ENCODE assay signal across 27 mouse cellular contexts in genomic region chr2:3361067-3361466, GRCm38 (mm10). TPM values are rescaled to one million over a fixed set of nuclear protein-coding genes. Genes with fewer than 3 reads are reported as not detected.
DNase-seq lines count a peak whose midpoint lies in the region; ATAC-seq and TF ChIP-seq lines count a peak whose summit lies in the region.
"Had no signal": no experiment of that assay in that cellular context is flagged by ENCODE, and none has a peak within 500 bp of the region (broad histone marks: within the 10 kb centered on the region; RNA-seq: fewer than 3 reads in every experiment).

No protein-coding gene starts in this region.

- H3K4me3 ChIP-seq in forebrain, postnatal 0 days (ENCODE audit: low read depth, low read length): no peak overlapping the region
- H3K4me3 ChIP-seq in forebrain, embryonic 13.5 days: no peak overlapping the region
- H3K4me3 ChIP-seq in layer of hippocampus, adult 2 months: no peak overlapping the region
- H3K4me3 ChIP-seq in MEL (ENCODE audit: control insufficient read depth in 1 of 2, insufficient read depth in 1 of 2, low read depth in 2 of 2, low read length in 2 of 2): no peak overlapping the region

- no peak for TF ChIP-seq POLR2A in MEL (IDR thresholded peaks at IDR 0.05; ENCODE audit: control insufficient read depth in 1 of 2, insufficient read depth in 1 of 2, low read depth in 1 of 2, low read length in 2 of 2, poor library complexity in 1 of 2)

- no peaks in the 10 kb centered on the region for H3K9me3 ChIP-seq in forebrain, postnatal 0 days (ENCODE audit: low read length)
- H3K9me3 ChIP-seq in forebrain, embryonic 13.5 days (replicated peaks): no peaks in the 10 kb centered on the region
- no peaks in the 10 kb centered on the region for H3K9me3 ChIP-seq in MEL (replicated peaks; ENCODE audit: insufficient read depth, low read length)
- H3K9me3 ChIP-seq: G1E had no signal

- H3K36me3 ChIP-seq in forebrain, postnatal 0 days (ENCODE audit: insufficient read depth): no peaks in the 10 kb centered on the region
- no peaks in the 10 kb centered on the region for H3K36me3 ChIP-seq in forebrain, embryonic 13.5 days (ENCODE audit: poor library complexity, severe bottlenecking)
- H3K36me3 ChIP-seq in MEL (ENCODE audit: control insufficient read depth in 1 of 2, insufficient read depth in 2 of 2, low read length in 2 of 2): no peaks in the 10 kb centered on the region
- H3K36me3 ChIP-seq: G1E had no signal

- no peaks in the 10 kb centered on the region for H3K4me1 ChIP-seq in forebrain, postnatal 0 days (ENCODE audit: insufficient read depth)
- no peaks in the 10 kb centered on the region for H3K4me1 ChIP-seq in forebrain, embryonic 13.5 days
- H3K4me1 ChIP-seq in MEL (ENCODE audit: control insufficient read depth in 1 of 2, insufficient read depth in 2 of 2, low read length in 2 of 2): no peaks in the 10 kb centered on the region

- 84% methylated on average over 3 of the region's 3 CpGs for WGBS in forebrain, postnatal 0 days
- 78% methylated on average over 3 of the region's 3 CpGs for WGBS in forebrain, embryonic 13.5 days

- no peak overlapping the region for H3K9ac ChIP-seq in forebrain, postnatal 0 days
- H3K9ac ChIP-seq in forebrain, embryonic 13.5 days: no peak overlapping the region
- H3K9ac ChIP-seq in MEL (ENCODE audit: control insufficient read depth, low read depth, low read length, poor library complexity, severe bottlenecking): no peak overlapping the region

- no peak overlapping the region for H3K27ac ChIP-seq in forebrain, postnatal 0 days (ENCODE audit: low read depth, low read length)
- H3K27ac ChIP-seq in forebrain, embryonic 13.5 days: no peak overlapping the region
- H3K27ac ChIP-seq in layer of hippocampus, adult 2 months: no peak overlapping the region
- no peak overlapping the region for H3K27ac ChIP-seq in MEL (ENCODE audit: control insufficient read depth, low read depth, low read length)

- no peak for TF ChIP-seq RAD21 in MEL (IDR thresholded peaks at IDR 0.05; ENCODE audit: low read depth, low read length)

- ATAC-seq in forebrain, postnatal 0 days: no peak
- no peak for ATAC-seq in forebrain, embryonic 13.5 days
- ATAC-seq in erythroid progenitor cell, adult 5-6 weeks (replicated peaks; ENCODE audit: low FRiP score, poor library complexity, severe bottlenecking): no peak
- ATAC-seq: activated CD4-positive, CD25-positive, alpha-beta regulatory T cell, adult 4 months; CD4-positive, CD25-positive, alpha-beta regulatory T cell, adult 4 months; Patski had no signal

- DNase-seq in forebrain, postnatal 0 days: no peak
- peak; percentile 51 for DNase-seq in heart, adult 11 months
- DNase-seq in heart, adult 9 months (ENCODE audit: low spot score in 2 of 2): no peak
- no peak for DNase-seq in layer of hippocampus, adult 2 months (ENCODE audit: low spot score in 2 of 2)
- no peak for DNase-seq in layer of hippocampus, postnatal 25 days (ENCODE audit: extremely low spot score in 1 of 2, low spot score in 1 of 2)
- DNase-seq in MEL (ENCODE audit: low read depth, low spot score): no peak
- DNase-seq: adrenal gland, adult 2 months; adrenal gland, adult 8-10 months; adrenal gland, postnatal 10 days; adrenal gland, postnatal 14 days; adrenal gland, postnatal 25 days; adrenal gland, postnatal 36 days; B cell, adult 2 months; cerebellum, adult 11 months; cerebellum, adult 11-12 months; cerebellum, adult 18-20 months had no signal

- 0 out of 2 replicates have a peak, but pooled peaks have one; percentile 5 for TF ChIP-seq CTCF in forebrain, postnatal 0 days (IDR thresholded peaks at IDR 0.05; ENCODE audit: low read depth)
- peak; percentile 18 for TF ChIP-seq CTCF in layer of hippocampus, adult 2 months (conservative IDR thresholded peaks at IDR 0.05)
- TF ChIP-seq CTCF in MEL (IDR thresholded peaks at IDR 0.05 in 2 of 3, conservative IDR thresholded peaks at IDR 0.05 in 1 of 3; ENCODE audit: control insufficient read depth in 1 of 3, insufficient read depth in 1 of 3, low read depth in 2 of 3, low read length in 3 of 3, poor library complexity in 1 of 3, severe bottlenecking in 1 of 3): no peak

- TF ChIP-seq EP300 in MEL (IDR thresholded peaks at IDR 0.05; ENCODE audit: low read depth in 1 of 2, low read length in 2 of 2): no peak

- H3K4me2 ChIP-seq in forebrain, postnatal 0 days (ENCODE audit: low read depth): no peak overlapping the region
- H3K4me2 ChIP-seq in forebrain, embryonic 13.5 days: no peak overlapping the region

- H3K27me3 ChIP-seq in forebrain, postnatal 0 days (ENCODE audit: insufficient read depth, low read length): no peaks in the 10 kb centered on the region
- no peaks in the 10 kb centered on the region for H3K27me3 ChIP-seq in forebrain, embryonic 13.5 days
- H3K27me3 ChIP-seq in MEL (ENCODE audit: control insufficient read depth in 1 of 2, insufficient read depth in 2 of 2, low read length in 2 of 2): peaks cover 0 to 3% of the 10 kb centered on the region in 2 experiments; a peak in 1 of 4 replicates
- H3K27me3 ChIP-seq: CH12.LX had no signal

- H3K79me2 ChIP-seq in MEL (ENCODE audit: control insufficient read depth, insufficient read depth, low read length, poor library complexity): no peaks in the 10 kb centered on the region

TF ChIP-seq in MEL, 35 proteins besides CTCF, POLR2A, EP300 and RAD21:
- no peak for TF ChIP-seq MAX (IDR thresholded peaks at IDR 0.05; ENCODE audit: low read length)
- no peak for TF ChIP-seq MAZ (IDR thresholded peaks at IDR 0.05; ENCODE audit: low read depth, low read length)
- peak; percentile 63; the same call in 1 of the 2 replicates for TF ChIP-seq TBP (IDR thresholded peaks at IDR 0.05; ENCODE audit: low read depth, low read length)

RNA-seq across cellular contexts. Expression of gene Acbd7, which starts 25.1 kb away (rescaled TPM):
- 4.1 TPM in 1 of 2 replicates, not detected in the other for total RNA-seq in forebrain, postnatal 0 days (2014; rRNA removed)
- polyA plus RNA-seq in forebrain, postnatal 0 days (2015; fragmentation: Nextera tagmentation; extraction: Ambion mirVana): 4.3 and 5.7 TPM in 2 replicates
- 0.58 and 1.2 TPM in 2 replicates for polyA plus RNA-seq in forebrain, embryonic 13.5 days (2015; fragmentation: Nextera tagmentation; extraction: Ambion mirVana)
- 1 to 10 TPM; 1.0 to 2.1 TPM for total RNA-seq in layer of hippocampus, adult 2 months (2021)
- total RNA-seq in layer of hippocampus, postnatal 25 days (2021): 1 to 10 TPM; 1.5 to 2.3 TPM
- 3.7 and 5.7 TPM in 2 replicates for total RNA-seq in MEL (2012; rRNA removed)
- 1 to 10 TPM in 1 of 2 experiments, not detected in 1; 2.9 TPM for polyA plus RNA-seq in MEL (2012; ENCODE audit: insufficient read depth in 1 of 2, insufficient read length in 2 of 2, low read depth in 1 of 2, low replicate concordance in 2 of 2, missing spikeins in 1 of 2)
- total RNA-seq in erythroid progenitor cell, adult 5-6 weeks (2015; ENCODE audit: low replicate concordance): not detected in 2 replicates
- total RNA-seq in erythroid progenitor cell, adult 5-6 weeks (2017; ENCODE audit: low replicate concordance): not detected in 2 replicates
- total RNA-seq: adrenal gland, adult 2 months; adrenal gland, adult 8-10 months; adrenal gland, postnatal 14 days; adrenal gland, postnatal 25 days; adrenal gland, postnatal 36 days; adrenal gland, postnatal 4 days had no signal
- polyA plus RNA-seq: activated CD4-positive, CD25-positive, alpha-beta regulatory T cell, adult 4 months; adrenal gland, adult 2 months; G1E had no signal

RNA-seq across cellular contexts. Expression of gene Rpp38, which starts 28.6 kb away (rescaled TPM):
- 11.8 and 13.5 TPM in 2 replicates for total RNA-seq in forebrain, postnatal 0 days (2014; rRNA removed)
- 9.4 and 9.8 TPM in 2 replicates for polyA plus RNA-seq in forebrain, postnatal 0 days (2015; fragmentation: Nextera tagmentation; extraction: Ambion mirVana)
- polyA plus RNA-seq in forebrain, embryonic 13.5 days (2015; fragmentation: Nextera tagmentation; extraction: Ambion mirVana): 15.0 and 16.5 TPM in 2 replicates
- total RNA-seq in layer of hippocampus, adult 2 months (2021): 10 to 100 TPM; 10.2 to 10.5 TPM
- total RNA-seq in layer of hippocampus, postnatal 25 days (2021): 10 to 100 TPM in 1 of 2 experiments, 1 to 10 TPM in 1; 9.3 to 10.8 TPM
- 13.6 and 16.6 TPM in 2 replicates for total RNA-seq in MEL (2012; rRNA removed)
- polyA plus RNA-seq in MEL (2012; ENCODE audit: insufficient read depth in 1 of 2, insufficient read length in 2 of 2, low read depth in 1 of 2, low replicate concordance in 2 of 2, missing spikeins in 1 of 2): 1 to 10 TPM in 1 of 2 experiments, not detected in 1; 9.9 TPM
- 2.5 and 5.8 TPM in 2 replicates for total RNA-seq in erythroid progenitor cell, adult 5-6 weeks (2015; ENCODE audit: low replicate concordance)
- 2.6 TPM in 1 of 2 replicates, not detected in the other for total RNA-seq in erythroid progenitor cell, adult 5-6 weeks (2017; ENCODE audit: low replicate concordance)

RNA-seq across cellular contexts. Expression of gene Olah, which starts 35.9 kb away (rescaled TPM):
- total RNA-seq in forebrain, postnatal 0 days (2014; rRNA removed): not detected in 2 replicates
- polyA plus RNA-seq in forebrain, postnatal 0 days (2015; fragmentation: Nextera tagmentation; extraction: Ambion mirVana): 0.13 TPM in 1 of 2 replicates, not detected in the other
- not detected in 2 replicates for polyA plus RNA-seq in forebrain, embryonic 13.5 days (2015; fragmentation: Nextera tagmentation; extraction: Ambion mirVana)
- total RNA-seq in layer of hippocampus, adult 2 months (2021): not detected
- total RNA-seq in layer of hippocampus, postnatal 25 days (2021): not detected
- total RNA-seq in MEL (2012; rRNA removed): not detected in 2 replicates
- polyA plus RNA-seq in MEL (2012; ENCODE audit: insufficient read depth in 1 of 2, insufficient read length in 2 of 2, low read depth in 1 of 2, low replicate concordance in 2 of 2, missing spikeins in 1 of 2): not detected
- not detected in 2 replicates for total RNA-seq in erythroid progenitor cell, adult 5-6 weeks (2015; ENCODE audit: low replicate concordance)
- not detected in 2 replicates for total RNA-seq in erythroid progenitor cell, adult 5-6 weeks (2017; ENCODE audit: low replicate concordance)
- total RNA-seq: adrenal gland, postnatal 14 days; ES-E14 had no signal
- polyA plus RNA-seq: activated CD4-positive, CD25-positive, alpha-beta regulatory T cell, adult 4 months; adrenal gland, adult 2 months; brain, embryonic 14.5 days; C2C12; CD4-positive, CD25-positive, alpha-beta regulatory T cell, adult 4 months; G1E had no signal

Comparison
In these comparisons a context has a peak if more than half of its experiments do, and no peak if none do; other contexts are left out.
1. CTCF ChIP-seq: peak in forebrain, postnatal 0 days (single experiment) and layer of hippocampus, adult 2 months (single experiment); none in MEL (0 of 3).